Mouse (Mus musculus): ENCODE measurements at regions not wholly inside any gene's neighbourhood (a gene's known extent, or its start where the extent isn't known, plus 50 kb on each side); places are given as distances from the start of the nearest gene placed in this dataset.

- no peak for DNase-seq
Measured at GRCm38 (mm10) chr7:136056876-136057484, 340.8 kb upstream of the Mki67 start.

- no peak for DNase-seq
Measured at GRCm38 (mm10) chr7:136058319-136058718, 342.2 kb upstream of the Mki67 start.

GRCm38 (mm10) chr7:136058751-136059681 is 342.9 kb upstream of the Mki67 start:
- no peak for DNase-seq

GRCm38 (mm10) chr7:136059896-136060295 is 343.7 kb upstream of the Mki67 start:
- no peak for DNase-seq

GRCm38 (mm10) chr7:136060339-136061073 is 344.3 kb upstream of the Mki67 start:
- peak; percentile 44 for DNase-seq

GRCm38 (mm10) chr7:136062658-136063057 is 346.5 kb upstream of the Mki67 start:
- DNase-seq, result no peak

GRCm38 (mm10) chr7:136065038-136065678 is 349.0 kb upstream of the Mki67 start:
- DNase-seq, result no peak

GRCm38 (mm10) chr7:136065679-136066055 is 349.5 kb upstream of the Mki67 start:
- DNase-seq, result no peak

- no peak for DNase-seq
Measured at GRCm38 (mm10) chr7:136070881-136071280, 354.7 kb upstream of the Mki67 start.

- no peak for DNase-seq
Measured at GRCm38 (mm10) chr7:136071331-136071730, 355.2 kb upstream of the Mki67 start.

- no peak for DNase-seq
Measured at GRCm38 (mm10) chr7:136073265-136073799, 357.2 kb upstream of the Mki67 start.

GRCm38 (mm10) chr7:136074043-136074442 is 357.9 kb upstream of the Mki67 start:
- no peak for DNase-seq

- no peak for DNase-seq
Measured at GRCm38 (mm10) chr7:136081534-136082252, 365.5 kb upstream of the Mki67 start.

- DNase-seq, result no peak
Measured at GRCm38 (mm10) chr7:136082253-136082867, 366.2 kb upstream of the Mki67 start.

GRCm38 (mm10) chr7:136083005-136083404 is 366.8 kb upstream of the Mki67 start:
- no peak for DNase-seq

GRCm38 (mm10) chr7:136083571-136084342 is 367.6 kb upstream of the Mki67 start:
- no peak for DNase-seq

- DNase-seq, result no peak
Measured at GRCm38 (mm10) chr7:136088785-136089184, 372.6 kb upstream of the Mki67 start.

- no peak for DNase-seq
Measured at GRCm38 (mm10) chr7:136094681-136095360, 378.7 kb upstream of the Mki67 start.

- DNase-seq, result no peak
Measured at GRCm38 (mm10) chr7:136104021-136104420, 387.9 kb upstream of the Mki67 start.

GRCm38 (mm10) chr7:136112163-136112562 is 396.0 kb upstream of the Mki67 start:
- peak; percentile 2 for DNase-seq
